Mouse (Mus musculus) limb, embryonic 14.5 days (tissue): ENCODE measurements around the gene Ttc39b. TPM values are rescaled to one million over a fixed set of nuclear protein-coding genes. Genes with fewer than 3 reads are reported as not detected.

Experiments
- ATAC-seq: fragments of 200-750 bp; cut with Nextera tagmentation; 2 replicates; pipeline ENCODE4 v1.8.0; 2017; ENCODE audit warnings: low read depth, moderate number of reproducible peaks, moderate TSS enrichment; ENCODE audit not compliant: low FRiP score
- DNase-seq: peaks from one replicate; pipeline ENCODE4 v3.0.0-alpha.2; 2015; ENCODE audit warnings: low spot score
- H3K27ac ChIP-seq: fragments of 300-500 bp; sonication (generic); replicated peaks from 2 replicates; pipeline ENCODE4 v1.5.1; 2014; ENCODE audit warnings: low read depth, mild to moderate bottlenecking, low read length, moderate library complexity, mixed read lengths
- H3K27me3 ChIP-seq: fragments of 300-500 bp; sonication (generic); 2 replicates; pipeline ENCODE4 v1.6.1; 2014; ENCODE audit warnings: low read length, mixed read lengths; ENCODE audit not compliant: control insufficient read depth, insufficient read depth
- H3K36me3 ChIP-seq: fragments of 300-500 bp; sonication (generic); 2 replicates; pipeline ENCODE4 v1.6.1; 2014; ENCODE audit warnings: mild to moderate bottlenecking, low read length, moderate library complexity, mixed read lengths; ENCODE audit not compliant: control insufficient read depth, insufficient read depth
- H3K4me1 ChIP-seq: fragments of 300-500 bp; sonication (generic); 2 replicates; pipeline ENCODE4 v1.6.1; 2014; ENCODE audit warnings: antibody characterized with exemption, low read length, mixed read lengths; ENCODE audit not compliant: control insufficient read depth, insufficient read depth
- H3K4me2 ChIP-seq: fragments of 300-500 bp; sonication (generic); replicated peaks from 2 replicates; pipeline ENCODE4 v1.6.1; 2014; ENCODE audit warnings: low read depth, mild to moderate bottlenecking, low read length, moderate library complexity; ENCODE audit not compliant: severe bottlenecking
- H3K4me3 ChIP-seq: fragments of 300-500 bp; sonication (generic); replicated peaks from 2 replicates; pipeline ENCODE4 v1.5.1; 2014; ENCODE audit warnings: low read length
- H3K9ac ChIP-seq: fragments of 300-500 bp; sonication (generic); 2 replicates; pipeline ENCODE4 v1.6.1; 2014; ENCODE audit warnings: mild to moderate bottlenecking, low read depth, low read length, moderate library complexity; ENCODE audit not compliant: severe bottlenecking
- H3K9me3 ChIP-seq: fragments of 300-500 bp; sonication (generic); 2 replicates; pipeline ENCODE4 v1.6.1; 2016; ENCODE audit warnings: low read length; ENCODE audit not compliant: control insufficient read depth
- POLR2A ChIP-seq: fragments of 200-500 bp; IDR thresholded peaks from 2 replicates; pipeline ENCODE4 v1.8.0; 2012; ENCODE audit warnings: inconsistent platforms, mild to moderate bottlenecking, moderate library complexity, borderline replicate concordance; ENCODE audit not compliant: insufficient read depth, insufficient read length; ENCODE audit errors: extremely low read depth
- WGBS: fragments of 180-500 bp; shearing (Covaris S2); extraction: QIAGEN DNeasy Blood & Tissue Kit; methylation state at CpG from one replicate; pipeline ENCODE4 v1.1.7; 2014; 5-methylcytosine and 5-hydroxymethylcytosine counted together
- polyA plus RNA-seq, 2 experiments: library from polyadenylated mRNA; depleted of rRNA in 1 of 2; stranded (reverse) in 1 of 2; unstranded in 1 of 2; fragments of >200 nt; fragmentation: Nextera tagmentation in 1 of 2; extraction: Ambion mirVana in 1 of 2; gene quantifications; 2 replicates each; pipeline versions ENCODE4 v1.2.1 to v1.2.3; 2012 to 2014

Ttc39b gene
- polyA plus RNA-seq, 2 experiments = 3.0 to 4.9 TPM

- Histone ChIP-seq H3K9me3 (no peaks in the 10 kb centered on the region), H3K36me3 (no peaks in the 10 kb centered on the region), H3K4me2 (no peak overlapping the region), H3K9ac (no peak overlapping the region), H3K27ac (no peak overlapping the region), H3K4me3 (no peak overlapping the region), H3K4me1 (0 out of 2 replicates have a peak, but pooled peaks cover 2% of the 10 kb centered on the region), H3K27me3 (no peaks in the 10 kb centered on the region)
- ATAC-seq (no peak), DNase-seq (no peak)
- WGBS = 77% methylated on average over 2 of the region's 2 CpGs
- no peak for TF ChIP-seq POLR2A
Measured at GRCm38 (mm10) chr4:83274241-83274640, 49.8 kb downstream of the Ttc39b start.

- 0 out of 2 replicates have a peak, but pooled peaks cover 2% of the 10 kb centered on the region for H3K4me1 ChIP-seq
- no peak overlapping the region for H3K9ac ChIP-seq
- ATAC-seq (no peak), DNase-seq (no peak)
- H3K4me3 ChIP-seq = no peak overlapping the region
- no peaks in the 10 kb centered on the region for H3K27me3 ChIP-seq
- no peaks in the 10 kb centered on the region for H3K36me3 ChIP-seq
- TF ChIP-seq POLR2A = no peak
- no peak overlapping the region for H3K4me2 ChIP-seq
- H3K27ac ChIP-seq = no peak overlapping the region
- no peaks in the 10 kb centered on the region for H3K9me3 ChIP-seq
- 94% methylated on average over 19 of the region's 19 CpGs for WGBS
Measured at GRCm38 (mm10) chr4:83273616-83274050, 50.4 kb downstream of the Ttc39b start.

- Histone ChIP-seq H3K9ac (no peak overlapping the region), H3K4me3 (no peak overlapping the region), H3K36me3 (no peaks in the 10 kb centered on the region), H3K4me1 (0 out of 2 replicates have a peak, but pooled peaks cover 2% of the 10 kb centered on the region), H3K4me2 (no peak overlapping the region), H3K27ac (no peak overlapping the region), H3K9me3 (no peaks in the 10 kb centered on the region), H3K27me3 (no peaks in the 10 kb centered on the region)
- DNase-seq (no peak), ATAC-seq (no peak)
- WGBS = 73% methylated on average over 9 of the region's 9 CpGs
- TF ChIP-seq POLR2A = no peak
Measured at GRCm38 (mm10) chr4:83272917-83273615, 51.0 kb downstream of the Ttc39b start.

GRCm38 (mm10) chr4:83270481-83270880 lies 53.6 kb downstream of the Ttc39b start:
- H3K9ac ChIP-seq = no peak overlapping the region

GRCm38 (mm10) chr4:83269614-83270013 lies 54.4 kb downstream of the Ttc39b start:
- TF ChIP-seq POLR2A = no peak
- Histone ChIP-seq H3K4me2 (no peak overlapping the region), H3K4me3 (no peak overlapping the region), H3K4me1 (0 out of 2 replicates have a peak, but pooled peaks cover 2% of the 10 kb centered on the region), H3K27me3 (no peaks in the 10 kb centered on the region), H3K9ac (no peak overlapping the region), H3K27ac (no peak overlapping the region), H3K9me3 (no peaks in the 10 kb centered on the region), H3K36me3 (no peaks in the 10 kb centered on the region)
- 61% methylated on average over 6 of the region's 6 CpGs for WGBS
- DNase-seq (no peak), ATAC-seq (no peak)

More at GRCm38 (mm10) chr4:83270481-83270880, 53.6 kb downstream of the Ttc39b start:
- no peaks in the 10 kb centered on the region for H3K9me3 ChIP-seq
- no peak for ATAC-seq
- 89% methylated on average over 8 of the region's 8 CpGs for WGBS
- DNase-seq = no peak
- no peak overlapping the region for H3K27ac ChIP-seq
- 0 out of 2 replicates have a peak, but pooled peaks cover 2% of the 10 kb centered on the region for H3K4me1 ChIP-seq
- H3K4me3 ChIP-seq = no peak overlapping the region
- H3K4me2 ChIP-seq = no peak overlapping the region
- H3K27me3 ChIP-seq = no peaks in the 10 kb centered on the region
- no peak for TF ChIP-seq POLR2A
- no peaks in the 10 kb centered on the region for H3K36me3 ChIP-seq
